Mouse (Mus musculus) layer of hippocampus, adult 8-10 months (tissue): ENCODE measurements at regions not wholly inside any gene's neighbourhood (a gene's known extent, or its start where the extent isn't known, plus 50 kb on each side); places are given as distances from the start of the nearest gene placed in this dataset.
A peak's percentile ranks its signal among the peaks of the same experiment; 100 is the strongest.
"Not testable (repeated sequence)": the region's sequence is repeated elsewhere in the genome, so short reads cannot be mapped to it uniquely, and the experiment has no call there.

Experiments used
- DNase-seq, 2 experiments: peaks; one replicate each; pipeline ENCODE4 v3.0.0; 2022; ENCODE audit warnings: low spot score in 2 of 2

GRCm38 (mm10) chr12:46636888-46637287 lies 181.8 kb downstream of the Nova1 start:
- DNase-seq, result no peak

- DNase-seq, result peak; percentile 11 to 19
These were observed 183.5 kb downstream of the Nova1 start for GRCm38 (mm10) chr12:46635125-46635772.

- no peak for DNase-seq
These were observed 184.0 kb downstream of the Nova1 start for GRCm38 (mm10) chr12:46634771-46635124.

- not testable (repeated sequence) for DNase-seq
These were observed 186.3 kb downstream of the Nova1 start for GRCm38 (mm10) chr12:46632384-46632783.

GRCm38 (mm10) chr12:46627320-46627719 lies 191.4 kb downstream of the Nova1 start:
- DNase-seq, result no peak

GRCm38 (mm10) chr12:46611439-46611838 lies 207.3 kb downstream of the Nova1 start:
- DNase-seq, result no peak

- DNase-seq, result no peak
These were observed 209.0 kb downstream of the Nova1 start for GRCm38 (mm10) chr12:46609580-46610311.

- DNase-seq, result no peak
These were observed 210.3 kb downstream of the Nova1 start for GRCm38 (mm10) chr12:46608290-46608910.

GRCm38 (mm10) chr12:46597200-46597599 lies 221.5 kb downstream of the Nova1 start:
- DNase-seq, result no peak

GRCm38 (mm10) chr12:46568665-46569064 lies 250.1 kb downstream of the Nova1 start:
- no peak for DNase-seq

- no peak for DNase-seq
These were observed 252.4 kb downstream of the Nova1 start for GRCm38 (mm10) chr12:46566324-46566723.

GRCm38 (mm10) chr12:46520942-46521341 lies 297.8 kb downstream of the Nova1 start:
- no peak for DNase-seq

GRCm38 (mm10) chr12:46507829-46508228 lies 310.9 kb downstream of the Nova1 start:
- DNase-seq, result no peak

GRCm38 (mm10) chr12:46492465-46492864 lies 326.3 kb downstream of the Nova1 start:
- DNase-seq, result no peak

GRCm38 (mm10) chr12:46450888-46451287 lies 367.8 kb downstream of the Nova1 start:
- no peak for DNase-seq

- no peak for DNase-seq
These were observed 373.9 kb downstream of the Nova1 start for GRCm38 (mm10) chr12:46444644-46445313.

GRCm38 (mm10) chr12:46419591-46419990 lies 399.1 kb downstream of the Nova1 start:
- no peak for DNase-seq

- no peak for DNase-seq
These were observed 399.7 kb downstream of the Nova1 start for GRCm38 (mm10) chr12:46418990-46419389.

- peak in 1 of 2 experiments; percentile 24 for DNase-seq
These were observed 401.8 kb downstream of the Nova1 start for GRCm38 (mm10) chr12:46416765-46417404.

GRCm38 (mm10) chr12:46416250-46416649 lies 402.5 kb downstream of the Nova1 start:
- DNase-seq, result no peak

- DNase-seq, result no peak
These were observed 413.1 kb downstream of the Nova1 start for GRCm38 (mm10) chr12:46405674-46406073.

GRCm38 (mm10) chr12:46399653-46399975 lies 419.1 kb downstream of the Nova1 start:
- no peak for DNase-seq
